Mouse (Mus musculus) spleen, embryonic (tissue): ENCODE measurements around the gene Slc25a23.

Experiments used
- CTCF ChIA-PET: fragments of 350-600 bp; sonication (Branson Sonifier 250); formaldehyde crosslinking; loops from one replicate; lab custom pipeline; 2022; lab: Charles Lee

The Slc25a23 gene

GRCm38 (mm10) chr17:57059486-57059977 is at the start of gene Slc25a23:
TSS of gene Slc25a23 (minus strand) at chr17:57059863.
- CTCF ChIA-PET = interaction anchor here (0.5 kb wide), 1 partner anchor 38 kb away, joined by 4 read pairs; no protein-coding TSS in a partner anchor

DNA sequence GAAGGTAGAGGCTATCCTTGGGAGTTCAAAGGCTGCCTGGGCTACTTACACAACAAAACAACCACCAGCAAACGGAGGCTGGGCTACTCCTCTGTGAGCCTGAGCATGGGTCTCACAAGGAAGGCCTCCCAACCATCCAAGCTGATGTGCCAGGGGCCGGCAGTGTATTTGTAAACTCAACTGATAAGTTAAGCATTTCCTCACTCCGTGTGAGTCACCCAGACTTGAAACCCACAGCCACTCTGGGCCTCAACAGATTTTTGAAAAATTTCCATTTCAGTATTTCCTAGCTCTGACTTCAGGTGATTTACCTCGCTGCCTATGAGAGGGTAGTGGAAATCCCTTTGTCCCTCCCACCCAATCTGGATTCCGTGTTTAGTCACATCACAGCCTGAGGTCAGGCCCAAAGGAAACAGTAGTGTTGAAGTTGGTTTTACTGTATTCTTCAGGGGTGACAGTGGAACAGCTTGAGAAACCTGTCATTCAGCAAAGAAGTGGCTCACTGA is 49.1 kb upstream of the Slc25a23 start:
- CTCF ChIA-PET = no interaction called here

DNA sequence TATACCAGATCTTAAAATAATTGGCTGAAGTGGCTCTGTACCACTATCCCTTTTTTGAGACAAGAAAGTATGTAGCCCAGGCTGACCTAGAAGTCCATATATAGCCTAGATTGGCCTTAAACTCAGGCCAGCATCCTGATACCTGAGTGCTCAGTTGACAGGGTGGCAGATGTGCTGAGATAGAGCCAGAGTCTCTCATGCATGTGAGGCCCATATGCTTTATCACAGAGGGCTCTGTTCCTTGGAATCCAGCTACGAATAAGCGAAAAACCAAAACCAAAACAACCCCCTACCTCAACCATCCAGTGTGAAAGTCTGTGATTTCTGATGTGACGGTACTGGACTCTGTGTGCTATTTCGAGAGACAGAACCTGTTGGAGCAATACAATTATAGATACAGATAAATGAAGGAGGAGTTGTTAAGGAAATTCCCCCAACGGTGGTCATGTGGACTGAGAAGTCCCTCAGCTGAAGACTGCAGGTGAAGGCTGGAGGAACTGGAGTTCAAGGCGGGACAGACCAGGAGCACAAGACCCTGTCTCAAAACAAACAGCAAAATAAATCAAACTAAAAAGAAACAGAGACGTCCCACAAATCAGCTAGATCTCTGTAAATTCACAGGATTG is 48.5 kb upstream of the Slc25a23 start:
- CTCF ChIA-PET = no interaction called here

DNA sequence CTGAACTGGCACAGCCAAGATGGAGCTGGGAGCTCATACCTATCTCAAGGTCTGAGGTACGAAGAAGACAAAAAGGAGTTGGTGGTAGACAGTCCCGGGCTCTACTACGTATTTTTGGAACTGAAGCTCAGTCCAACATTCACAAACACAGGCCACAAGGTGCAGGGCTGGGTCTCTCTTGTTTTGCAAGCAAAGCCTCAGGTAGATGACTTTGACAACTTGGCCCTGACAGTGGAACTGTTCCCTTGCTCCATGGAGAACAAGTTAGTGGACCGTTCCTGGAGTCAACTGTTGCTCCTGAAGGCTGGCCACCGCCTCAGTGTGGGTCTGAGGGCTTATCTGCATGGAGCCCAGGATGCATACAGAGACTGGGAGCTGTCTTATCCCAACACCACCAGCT is 47.4 kb upstream of the Slc25a23 start:
- CTCF ChIA-PET = interaction anchor here (0.7 kb wide), 1 partner anchor 10 kb away, joined by 3 read pairs; no protein-coding TSS in a partner anchor

- CTCF ChIA-PET = interaction anchor here (0.6 kb wide), 1 partner anchor 464 kb away, joined by 16 read pairs; no protein-coding TSS in a partner anchor
Observed at GRCm38 (mm10) chr17:57106035-57106368, 46.3 kb upstream of the Slc25a23 start.

DNA sequence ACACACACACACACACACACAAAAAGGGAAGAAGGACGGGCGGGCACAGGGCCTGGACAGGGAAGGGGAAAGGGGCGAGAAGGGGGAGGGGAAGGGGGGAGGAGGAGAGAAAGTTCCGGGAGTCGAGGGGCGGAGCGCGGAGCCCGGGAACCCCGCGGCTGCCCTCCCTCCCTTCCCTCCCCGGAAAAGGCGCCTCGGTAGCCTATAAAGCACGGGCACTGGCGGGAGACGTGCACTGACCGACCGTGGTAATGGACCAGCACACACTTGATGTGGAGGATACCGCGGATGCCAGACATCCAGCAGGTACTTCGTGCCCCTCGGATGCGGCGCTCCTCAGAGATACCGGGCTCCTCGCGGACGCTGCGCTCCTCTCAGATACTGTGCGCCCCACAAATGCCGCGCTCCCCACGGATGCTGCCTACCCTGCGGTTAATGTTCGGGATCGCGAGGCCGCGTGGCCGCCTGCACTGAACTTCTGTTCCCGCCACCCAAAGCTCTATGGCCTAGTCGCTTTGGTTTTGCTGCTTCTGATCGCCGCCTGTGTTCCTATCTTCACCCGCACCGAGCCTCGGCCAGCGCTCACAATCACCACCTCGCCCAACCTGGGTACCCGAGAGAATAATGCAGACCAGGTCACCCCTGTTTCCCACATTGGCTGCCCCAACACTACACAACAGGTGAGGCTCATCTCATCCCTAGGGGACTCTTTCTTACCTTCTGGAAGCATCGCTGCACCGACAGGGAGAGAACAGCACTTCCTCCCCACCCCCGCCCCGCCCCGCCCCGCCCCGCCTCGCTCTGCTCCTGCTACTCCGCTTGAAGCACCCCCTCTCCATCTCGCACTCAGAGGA is 45.7 kb upstream of the Slc25a23 start, which contains the start of gene Tnfsf9:
TSS of gene Tnfsf9 (plus strand) at position 145 of the 854 bp plus-strand sequence.
- CTCF ChIA-PET = interaction anchor here (0.6 kb wide), 1 partner anchor 463 kb away, joined by 16 read pairs; no protein-coding TSS in a partner anchor

- CTCF ChIA-PET = no interaction called here
Observed at GRCm38 (mm10) chr17:57104496-57104895, 44.8 kb upstream of the Slc25a23 start.

- CTCF ChIA-PET = no interaction called here
Observed at GRCm38 (mm10) chr17:57102276-57102675, 42.6 kb upstream of the Slc25a23 start.

- CTCF ChIA-PET = no interaction called here
Observed at GRCm38 (mm10) chr17:57099629-57100325, 40.1 kb upstream of the Slc25a23 start.

GRCm38 (mm10) chr17:57098321-57098720 is 38.7 kb upstream of the Slc25a23 start:
- CTCF ChIA-PET = interaction anchor here (0.7 to 0.8 kb wide), 2 partner anchors 37 to 39 kb away, joined by 3 to 4 read pairs; partner anchors contain the start of gene Crb3

DNA sequence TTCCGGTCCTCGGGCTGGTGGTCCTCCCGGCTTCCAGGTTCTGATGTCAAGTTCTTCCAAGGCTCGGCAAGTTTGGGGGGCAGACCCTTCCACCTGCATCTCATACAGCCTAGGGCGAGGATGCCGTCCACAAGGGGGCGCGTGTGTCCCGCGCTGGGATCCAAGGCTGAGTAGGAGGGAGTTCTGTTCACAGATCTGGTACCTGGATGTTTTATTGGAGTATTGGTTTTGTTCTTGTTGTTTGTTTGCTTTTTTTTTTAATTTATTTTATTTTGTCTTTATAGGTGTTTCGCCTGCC is 36.9 kb upstream of the Slc25a23 start:
- CTCF ChIA-PET = interaction anchor here (0.6 to 1.6 kb wide), 2 partner anchors 11 to 70 kb away, joined by 3 to 10 read pairs; no protein-coding TSS in a partner anchor

GRCm38 (mm10) chr17:57095855-57096622 is 36.4 kb upstream of the Slc25a23 start:
- CTCF ChIA-PET = interaction anchor here (0.6 to 1.6 kb wide), 2 partner anchors 21 to 71 kb away, joined by 6 to 10 read pairs; no protein-coding TSS in a partner anchor

DNA sequence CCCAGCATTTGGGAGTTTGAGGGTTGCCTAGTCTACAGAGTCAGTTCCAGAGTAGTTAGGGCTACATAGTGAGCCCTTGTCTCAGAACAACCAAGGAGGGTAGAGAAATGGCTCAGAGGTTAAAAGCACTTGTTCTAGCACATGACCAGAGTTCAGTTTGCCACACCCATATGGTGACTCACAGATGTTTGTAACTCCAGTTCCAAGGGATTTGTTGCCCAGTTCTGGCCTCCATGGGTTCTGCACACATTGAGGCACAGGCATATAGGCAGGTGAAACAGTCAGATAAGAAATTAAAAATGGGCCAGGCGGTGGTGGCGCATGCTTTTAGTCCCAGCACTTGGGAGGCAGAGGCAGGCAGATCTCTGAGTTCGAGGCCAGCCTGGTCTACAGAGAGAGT is 34.6 kb upstream of the Slc25a23 start:
- CTCF ChIA-PET = no interaction called here

DNA sequence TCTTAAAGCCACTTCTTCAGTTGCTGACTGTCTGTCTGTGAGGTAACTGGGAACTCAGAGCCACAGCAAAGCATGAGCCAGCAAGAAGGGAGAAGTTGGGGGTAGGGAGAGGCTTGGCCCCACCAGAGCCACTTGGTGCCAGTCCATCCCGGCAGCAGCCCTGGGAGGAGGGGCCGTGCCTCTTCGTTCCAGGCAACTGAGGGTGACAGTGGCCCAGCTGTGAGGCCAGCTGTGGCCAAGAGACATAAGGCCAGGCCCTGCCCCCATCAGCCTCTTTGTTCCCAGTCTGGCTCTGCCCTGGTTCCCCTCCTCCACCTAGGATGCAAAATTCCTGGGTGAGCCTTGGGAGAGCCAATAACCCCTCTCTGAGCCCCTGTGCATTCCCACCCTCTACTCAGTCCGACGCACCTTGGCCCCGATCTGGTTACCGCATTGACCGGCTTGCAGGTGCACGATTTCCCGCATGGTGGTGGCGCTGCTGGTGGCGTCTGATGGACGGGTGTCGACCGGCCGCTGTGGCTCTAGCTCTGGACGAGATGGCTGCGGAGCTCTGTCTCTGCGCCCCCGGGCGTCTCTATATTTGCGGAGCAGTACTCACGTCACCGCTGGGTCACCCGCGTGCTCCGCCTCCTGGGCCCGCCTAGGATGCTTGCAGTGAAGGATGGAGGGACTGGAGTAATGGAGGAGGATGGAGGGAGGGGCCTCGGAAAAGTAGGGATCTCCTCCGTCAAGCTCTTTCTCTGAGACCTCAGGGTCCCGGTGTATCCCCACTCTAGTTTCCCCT is 27.6 kb upstream of the Slc25a23 start, which contains the start of gene Tubb4a:
TSS of gene Tubb4a (minus strand) at position 734 of the 784 bp plus-strand sequence.
- CTCF ChIA-PET = no interaction called here

- CTCF ChIA-PET = no interaction called here
Observed at GRCm38 (mm10) chr17:57085970-57086757, 26.5 kb upstream of the Slc25a23 start.

- CTCF ChIA-PET = no interaction called here
Observed at GRCm38 (mm10) chr17:57082481-57082880, 22.8 kb upstream of the Slc25a23 start.

GRCm38 (mm10) chr17:57081234-57081842 is 21.7 kb upstream of the Slc25a23 start:
- CTCF ChIA-PET = no interaction called here

DNA sequence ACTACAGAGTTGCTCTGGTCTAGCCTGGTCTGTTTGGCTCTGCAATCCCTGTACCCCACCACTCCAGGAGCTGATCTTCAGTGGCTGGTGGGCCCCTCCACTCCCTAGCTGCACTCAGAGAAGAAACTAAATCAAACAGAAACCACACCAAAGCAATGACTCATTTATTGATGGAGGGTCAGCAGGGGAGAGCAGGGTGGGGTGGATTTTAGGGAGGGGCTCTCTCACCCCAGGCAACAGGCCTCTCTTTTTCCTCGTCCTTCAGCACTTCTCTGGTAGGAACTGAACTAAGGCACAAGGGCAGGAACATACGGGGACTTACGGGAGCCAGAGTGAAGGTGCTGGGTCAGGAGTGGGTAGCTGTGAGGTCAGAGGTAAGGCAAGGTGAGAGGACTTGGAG is 20.3 kb upstream of the Slc25a23 start:
- CTCF ChIA-PET = no interaction called here
